ENCODE assay signal across 21 mouse cellular contexts in the genomic region with DNA sequence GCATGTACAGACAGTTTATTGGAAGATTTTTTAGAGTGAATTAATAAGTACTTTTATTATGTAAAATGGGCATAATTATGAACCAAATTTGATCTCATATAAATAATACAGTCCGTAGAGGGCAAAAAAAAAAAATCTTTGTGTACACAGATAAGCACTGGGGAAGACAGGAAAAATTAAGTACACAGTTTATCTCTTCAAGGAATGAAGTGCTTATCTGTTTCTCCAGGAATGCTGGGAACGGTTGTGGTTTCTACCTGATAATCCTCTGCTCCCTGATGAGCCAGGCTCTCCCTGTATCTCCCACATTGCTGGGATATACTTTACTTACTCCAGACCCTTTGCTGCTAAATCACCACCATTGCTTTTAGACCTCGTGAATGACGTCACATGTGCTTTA.
DNase-seq lines count a peak whose midpoint lies in the region; ATAC-seq and TF ChIP-seq lines count a peak whose summit lies in the region.
"Had no signal": no experiment of that assay in that cellular context is flagged by ENCODE, and none has a peak within 500 bp of the region (broad histone marks: within the 10 kb centered on the region; RNA-seq: fewer than 3 reads in every experiment).

No protein-coding gene starts in this region.

- TF ChIP-seq POLR2A in MEL (IDR thresholded peaks at IDR 0.05; ENCODE audit: control insufficient read depth in 1 of 2, insufficient read depth in 1 of 2, low read depth in 1 of 2, low read length in 2 of 2, poor library complexity in 1 of 2): no peak
- TF ChIP-seq POLR2A in embryonic fibroblast, embryonic 13.5 days (IDR thresholded peaks at IDR 0.05; ENCODE audit: low read depth, low read length): no peak

- no peak for TF ChIP-seq CTCF in MEL (IDR thresholded peaks at IDR 0.05 in 2 of 3, conservative IDR thresholded peaks at IDR 0.05 in 1 of 3; ENCODE audit: control insufficient read depth in 1 of 3, insufficient read depth in 1 of 3, low read depth in 2 of 3, low read length in 3 of 3, poor library complexity in 1 of 3, severe bottlenecking in 1 of 3)
- no peak for TF ChIP-seq CTCF in embryonic fibroblast, embryonic 13.5 days (IDR thresholded peaks at IDR 0.05; ENCODE audit: borderline replicate concordance, insufficient read depth, low read length)

- no peaks in the 10 kb centered on the region for H3K27me3 ChIP-seq in MEL (ENCODE audit: control insufficient read depth in 1 of 2, insufficient read depth in 2 of 2, low read length in 2 of 2)
- H3K27me3 ChIP-seq in kidney, embryonic 15.5 days: no peaks in the 10 kb centered on the region
- H3K27me3 ChIP-seq: forebrain, embryonic 15.5 days; hindbrain, embryonic 12.5 days had no signal

- 0 out of 2 replicates have a peak, but pooled peaks have one; percentile 16 for ATAC-seq in megakaryocyte-erythroid progenitor cell, adult 5-6 weeks (replicated peaks; ENCODE audit: low FRiP score, low TSS enrichment, poor library complexity, severe bottlenecking)
- no peak for ATAC-seq in CD4-positive, CD25-positive, alpha-beta regulatory T cell, adult 4 months
- ATAC-seq in kidney, embryonic 15.5 days (replicated peaks; ENCODE audit: low FRiP score): no peak
- ATAC-seq: forebrain, embryonic 15.5 days; hindbrain, embryonic 16.5 days; inflammation-experienced regulatory T-cells, adult 6 months had no signal

- H3K4me1 ChIP-seq in MEL (ENCODE audit: control insufficient read depth in 1 of 2, insufficient read depth in 2 of 2, low read length in 2 of 2): peaks cover 14 to 21% of the 10 kb centered on the region in 2 experiments
- H3K4me1 ChIP-seq in embryonic fibroblast, embryonic 13.5 days (ENCODE audit: control insufficient read depth, insufficient read depth, low read length): peaks cover 11% of the 10 kb centered on the region
- H3K4me1 ChIP-seq in kidney, embryonic 15.5 days: no peaks in the 10 kb centered on the region
- H3K4me1 ChIP-seq: forebrain, embryonic 15.5 days; hindbrain, embryonic 12.5 days had no signal

- no peak overlapping the region for H3K9ac ChIP-seq in MEL (ENCODE audit: control insufficient read depth, low read depth, low read length, poor library complexity, severe bottlenecking)
- H3K9ac ChIP-seq in kidney, embryonic 15.5 days: no peak overlapping the region
- H3K9ac ChIP-seq: forebrain, embryonic 15.5 days; hindbrain, embryonic 12.5 days had no signal

- WGBS in kidney, embryonic 15.5 days: 63% methylated on average over 4 of the region's 4 CpGs

- peak; percentile 28 for DNase-seq in heart, adult 11 months
- DNase-seq in heart, adult 8-10 months (ENCODE audit: low spot score): no peak
- DNase-seq in MEL (ENCODE audit: low read depth, low spot score): peak; percentile 33
- DNase-seq: adrenal gland, postnatal 10 days; B cell, adult 2 months; cerebellum, adult 2 months; cerebellum, postnatal 10 days; gastrocnemius, postnatal 10 days; heart, adult 2 months; heart, postnatal 10 days; heart, postnatal 4 days had no signal

- H3K36me3 ChIP-seq in MEL (ENCODE audit: control insufficient read depth in 1 of 2, insufficient read depth in 2 of 2, low read length in 2 of 2): peaks cover 0 to 20% of the 10 kb centered on the region in 2 experiments; a peak in 2 of 4 replicates
- H3K36me3 ChIP-seq in kidney, embryonic 15.5 days: no peaks in the 10 kb centered on the region
- H3K36me3 ChIP-seq: embryonic facial prominence, embryonic 10.5 days; forebrain, embryonic 15.5 days; hindbrain, embryonic 12.5 days had no signal

- H3K27ac ChIP-seq in MEL (ENCODE audit: control insufficient read depth, low read depth, low read length): no peak overlapping the region
- peak overlapping the region; percentile 79; the same call in 1 of the 2 replicates for H3K27ac ChIP-seq in embryonic fibroblast, embryonic 13.5 days (ENCODE audit: insufficient read depth, low read length)
- H3K27ac ChIP-seq in kidney, embryonic 15.5 days: no peak overlapping the region
- H3K27ac ChIP-seq: embryonic facial prominence, embryonic 10.5 days; forebrain, embryonic 15.5 days; heart, adult 2 months; hindbrain, embryonic 12.5 days had no signal

- H3K9me3 ChIP-seq in MEL (replicated peaks; ENCODE audit: insufficient read depth, low read length): no peaks in the 10 kb centered on the region
- H3K9me3 ChIP-seq in kidney, embryonic 15.5 days (replicated peaks): no peaks in the 10 kb centered on the region
- H3K9me3 ChIP-seq: embryonic facial prominence, embryonic 10.5 days; forebrain, embryonic 15.5 days; hindbrain, embryonic 12.5 days had no signal

- peak; percentile 90 to 92 for TF ChIP-seq EP300 in MEL (IDR thresholded peaks at IDR 0.05; ENCODE audit: low read depth in 1 of 2, low read length in 2 of 2)

- no peak for TF ChIP-seq RAD21 in MEL (IDR thresholded peaks at IDR 0.05; ENCODE audit: low read depth, low read length)

- no peak overlapping the region for H3K4me2 ChIP-seq in kidney, embryonic 15.5 days
- H3K4me2 ChIP-seq: forebrain, embryonic 15.5 days; hindbrain, embryonic 12.5 days had no signal

- H3K4me3 ChIP-seq in MEL (ENCODE audit: control insufficient read depth in 1 of 2, insufficient read depth in 1 of 2, low read depth in 2 of 2, low read length in 2 of 2): no peak overlapping the region
- no peak overlapping the region for H3K4me3 ChIP-seq in embryonic fibroblast, embryonic 13.5 days (ENCODE audit: insufficient read depth, low read length)
- no peak overlapping the region for H3K4me3 ChIP-seq in kidney, embryonic 15.5 days (replicated peaks)
- H3K4me3 ChIP-seq: embryonic facial prominence, embryonic 10.5 days; erythroblast, embryonic 14.5 days; forebrain, embryonic 15.5 days; heart, adult 2 months; hindbrain, embryonic 12.5 days had no signal

- H3K79me2 ChIP-seq in MEL (ENCODE audit: control insufficient read depth, insufficient read depth, low read length, poor library complexity): no peaks in the 10 kb centered on the region; the same call in 1 of the 2 replicates

TF ChIP-seq in MEL, 35 proteins besides CTCF, POLR2A, EP300 and RAD21:
- TF ChIP-seq CHD1 (IDR thresholded peaks at IDR 0.05; ENCODE audit: low read depth, low read length) (no peak), KAT2A (conservative IDR thresholded peaks at IDR 0.05; ENCODE audit: low read depth, low read length) (no peak), HCFC1 (IDR thresholded peaks at IDR 0.05; ENCODE audit: low read depth, low read length) (no peak), RCOR1 (IDR thresholded peaks at IDR 0.05; ENCODE audit: low read depth, low read length) (peak; percentile 80), USF1 (IDR thresholded peaks at IDR 0.05; ENCODE audit: low read depth, low read length) (no peak), TAL1 (IDR thresholded peaks at IDR 0.05; ENCODE audit: low read length) (peak; percentile 43), GATA1 (IDR thresholded peaks at IDR 0.05; ENCODE audit: low read depth, low read length) (peak; percentile 91), MAFK (IDR thresholded peaks at IDR 0.05; ENCODE audit: borderline replicate concordance, low read depth, low read length) (no peak; the same call in 1 of the 2 replicates), POLR2AphosphoS2 (IDR thresholded peaks at IDR 0.05; ENCODE audit: low read length) (no peak), E2F4 (IDR thresholded peaks at IDR 0.05; ENCODE audit: borderline replicate concordance, low read depth, low read length) (no peak), ZNF384 (IDR thresholded peaks at IDR 0.05; ENCODE audit: low read depth, low read length) (peak; percentile 92), GABPA (IDR thresholded peaks at IDR 0.05; ENCODE audit: low read depth, low read length) (no peak), UBTF (IDR thresholded peaks at IDR 0.05; ENCODE audit: borderline replicate concordance, insufficient read depth, low read depth, low read length) (no peak), TCF12 (IDR thresholded peaks at IDR 0.05; ENCODE audit: low read depth, low read length) (peak; percentile 86), USF2 (IDR thresholded peaks at IDR 0.05; ENCODE audit: borderline replicate concordance in 1 of 2, insufficient read depth in 1 of 2, low read depth in 1 of 2, low read length in 2 of 2) (no peak), ZKSCAN1 (IDR thresholded peaks at IDR 0.05; ENCODE audit: low read depth, low read length) (no peak), TBP (IDR thresholded peaks at IDR 0.05; ENCODE audit: low read depth, low read length) (no peak), MYB (IDR thresholded peaks at IDR 0.05; ENCODE audit: low read depth, low read length) (peak; percentile 55; the same call in 1 of the 2 replicates), JUND (IDR thresholded peaks at IDR 0.05; ENCODE audit: low read depth, low read length) (no peak), NRF1 (IDR thresholded peaks at IDR 0.05; ENCODE audit: insufficient read depth, low read depth, low read length, poor library complexity, severe bottlenecking) (no peak), ZC3H11A (IDR thresholded peaks at IDR 0.05; ENCODE audit: low read depth, low read length) (no peak), NELFE (IDR thresholded peaks at IDR 0.05; ENCODE audit: low read depth, low read length) (no peak), MYC (IDR thresholded peaks at IDR 0.05; ENCODE audit: low read depth, low read length) (no peak), ZMIZ1 (IDR thresholded peaks at IDR 0.05; ENCODE audit: low read depth, low read length) (no peak), ETS1 (IDR thresholded peaks at IDR 0.05; ENCODE audit: low read depth, low read length) (peak; percentile 63; the same call in 1 of the 2 replicates), POLR2AphosphoS5 (IDR thresholded peaks at IDR 0.05; ENCODE audit: borderline replicate concordance, low read depth, low read length) (no peak)
